Mouse (Mus musculus) embryonic stem cell, embryonic (primary cell): ENCODE measurements at regions not wholly inside any gene's neighbourhood (a gene's known extent, or its start where the extent isn't known, plus 50 kb on each side); places are given as distances from the start of the nearest gene placed in this dataset.

Experiments
- CTCF ChIA-PET, 4 experiments: fragments of 300-600 bp in 2 of 4; fragments of 350-600 bp in 2 of 4; sonication (Branson Sonifier 250); formaldehyde crosslinking; loops; one replicate each; lab custom pipeline; 2022; ENCODE audit warnings: inconsistent platforms in 2 of 4; lab: Charles Lee
- POLR2A ChIA-PET, 4 experiments: fragments of 300-600 bp in 2 of 4; fragments of 350-600 bp in 2 of 4; sonication (Branson Sonifier 250); formaldehyde crosslinking; loops; one replicate each; lab custom pipeline; 2022; ENCODE audit warnings: antibody characterized with exemption in 4 of 4, inconsistent platforms in 1 of 4; lab: Charles Lee

- POLR2A ChIA-PET, result no interaction called here
Observed at GRCm38 (mm10) chr1:183600466-183600865, 182.5 kb downstream of the Hhipl2 start.

DNA sequence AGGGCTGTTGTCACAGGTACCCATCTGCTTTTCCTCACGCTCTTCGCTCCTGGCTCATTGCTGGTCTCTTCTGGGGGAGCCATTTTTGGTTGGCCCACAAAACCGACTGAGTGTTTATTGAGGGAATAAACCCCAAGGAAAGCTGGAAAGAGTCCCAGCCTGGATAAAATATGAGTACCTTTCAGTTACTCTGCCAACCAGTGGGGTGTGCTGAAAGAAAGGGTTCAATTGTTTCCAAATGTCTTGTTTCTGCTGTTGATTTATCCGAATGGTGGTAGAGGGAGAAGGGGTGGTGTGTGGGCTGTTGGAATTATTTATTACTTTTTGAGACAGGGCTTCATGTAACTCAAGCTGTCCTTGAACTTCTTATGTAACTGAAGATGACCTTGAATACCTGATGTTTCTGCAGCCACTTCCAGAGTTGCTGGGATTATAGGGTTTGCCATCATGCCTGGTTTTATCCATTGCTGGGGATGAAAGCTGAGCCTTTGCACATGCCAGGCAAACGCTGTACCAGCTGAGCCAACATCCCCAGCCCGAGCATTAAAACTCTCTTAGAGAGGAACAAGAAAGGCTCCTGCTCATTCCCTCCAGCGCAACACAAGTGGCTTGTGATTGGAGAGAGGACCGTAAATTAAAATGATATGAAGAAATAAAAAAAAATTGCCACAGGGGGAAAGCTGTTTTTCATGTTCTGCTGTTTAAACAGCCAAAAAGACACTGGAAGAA is 194.1 kb downstream of the Hhipl2 start:
- POLR2A ChIA-PET, result no interaction called here
- CTCF ChIA-PET, result no interaction called here

More at GRCm38 (mm10) chr1:183600466-183600865, 182.5 kb downstream of the Hhipl2 start:
- CTCF ChIA-PET, result interaction anchor here in 1 of 4 experiments (0.6 kb wide), 1 partner anchor 778 kb away, joined by 3 read pairs; no protein-coding TSS in a partner anchor

- POLR2A ChIA-PET, result no interaction called here
- CTCF ChIA-PET, result interaction anchor here in 1 of 4 experiments (0.6 kb wide), 1 partner anchor 20 kb away, joined by 3 read pairs; no protein-coding TSS in a partner anchor
Observed at GRCm38 (mm10) chr1:183619451-183620059, 201.5 kb downstream of the Hhipl2 start.

DNA sequence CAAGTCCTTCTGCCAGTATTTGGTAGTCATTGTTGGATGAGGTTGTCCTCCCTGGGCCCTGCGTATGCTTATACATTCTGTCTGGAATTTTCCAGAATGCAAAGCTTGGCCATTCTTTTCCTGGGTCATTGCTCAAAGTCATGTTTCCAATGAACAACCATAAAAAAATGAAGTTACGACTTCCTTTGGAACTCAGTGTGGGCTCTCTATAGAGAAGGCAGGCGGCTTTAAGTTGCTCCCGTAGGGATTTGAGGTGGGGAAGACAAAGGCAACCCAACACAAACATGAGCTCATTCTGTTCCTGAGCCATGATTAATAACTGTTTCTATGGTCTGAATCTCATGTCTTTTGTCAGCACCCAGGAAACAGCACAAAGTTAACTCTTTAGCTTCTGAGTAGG is 204.3 kb downstream of the Hhipl2 start:
- CTCF ChIA-PET, result interaction anchor here in 1 of 4 experiments (0.7 to 0.8 kb wide), 2 partner anchors 13 to 220 kb away, joined by 4 to 13 read pairs; no protein-coding TSS in a partner anchor
- POLR2A ChIA-PET, result no interaction called here

- POLR2A ChIA-PET, result no interaction called here
- CTCF ChIA-PET, result no interaction called here
Observed at GRCm38 (mm10) chr1:183624266-183624665, 206.3 kb downstream of the Hhipl2 start.

- ChIA-PET CTCF (no interaction called here), POLR2A (no interaction called here)
Observed at GRCm38 (mm10) chr1:183633810-183634209, 215.8 kb downstream of the Hhipl2 start.

DNA sequence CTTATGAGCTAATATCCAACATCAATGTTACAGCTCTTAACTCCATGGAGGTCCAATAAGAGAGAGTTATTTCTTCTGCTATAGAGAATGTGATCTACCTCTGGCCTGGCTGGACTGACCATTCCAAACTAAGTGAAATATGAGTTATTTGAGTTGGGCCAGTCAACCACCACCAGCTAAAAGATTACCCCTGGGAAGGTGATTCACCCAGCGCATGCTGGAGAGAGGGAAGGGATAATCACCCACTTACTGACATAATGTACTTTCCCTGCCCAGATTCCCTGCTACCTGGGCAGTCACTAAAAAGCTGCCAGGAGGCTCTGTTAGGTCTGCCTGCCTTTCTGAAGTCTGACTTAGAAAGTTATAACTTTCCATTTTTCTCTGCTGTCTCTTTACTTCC is 216.8 kb downstream of the Hhipl2 start:
- CTCF ChIA-PET, result no interaction called here
- POLR2A ChIA-PET, result no interaction called here

DNA sequence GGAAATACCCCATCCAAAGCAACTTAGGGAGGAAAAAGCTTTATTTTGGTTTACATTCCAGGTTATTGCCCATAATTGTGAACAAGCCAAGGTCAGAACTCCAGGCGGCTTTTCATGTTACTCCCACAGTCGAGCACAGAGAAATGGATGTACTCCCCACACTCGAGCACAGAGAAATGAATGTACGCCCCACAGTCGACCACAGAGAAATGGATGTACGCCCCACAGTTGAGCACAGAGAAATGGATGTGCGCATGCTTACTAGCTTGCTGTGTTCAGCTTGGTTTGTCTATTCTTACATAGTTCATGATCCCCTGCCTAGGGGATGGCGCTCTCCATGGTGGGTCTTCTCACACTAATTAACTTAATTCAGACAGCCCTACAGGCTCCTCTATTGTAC is 219.2 kb downstream of the Hhipl2 start:
- POLR2A ChIA-PET, result no interaction called here
- CTCF ChIA-PET, result no interaction called here

GRCm38 (mm10) chr1:183639332-183639731 is 221.3 kb downstream of the Hhipl2 start:
- CTCF ChIA-PET, result interaction anchor here in 2 of 4 experiments (0.7 to 0.8 kb wide), 2 partner anchors 19 to 81 kb away, joined by 3 to 10 read pairs; no protein-coding TSS in a partner anchor
- POLR2A ChIA-PET, result no interaction called here

- POLR2A ChIA-PET, result no interaction called here
- CTCF ChIA-PET, result no interaction called here
Observed at GRCm38 (mm10) chr1:183640568-183640967, 222.6 kb downstream of the Hhipl2 start.

DNA sequence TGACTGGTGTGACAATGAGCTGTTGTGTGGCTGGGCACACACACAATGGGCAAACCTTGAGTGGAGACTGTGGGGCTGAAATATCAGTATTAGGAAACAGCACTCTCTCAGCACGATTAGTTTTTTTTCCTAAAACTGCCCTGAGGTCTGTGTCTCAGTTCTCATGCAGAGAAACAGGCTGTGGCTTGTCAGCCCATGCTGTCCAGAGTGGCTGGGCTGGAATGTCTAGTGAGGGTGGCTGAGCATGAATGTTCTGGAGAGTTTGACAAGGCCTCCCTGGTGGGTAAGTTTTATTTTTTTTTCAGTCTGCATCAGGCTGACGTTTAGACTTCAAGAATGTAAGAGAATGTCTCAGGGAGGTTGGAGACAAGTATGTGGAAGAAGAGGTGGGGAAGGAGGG is 226.0 kb downstream of the Hhipl2 start:
- POLR2A ChIA-PET, result no interaction called here

DNA sequence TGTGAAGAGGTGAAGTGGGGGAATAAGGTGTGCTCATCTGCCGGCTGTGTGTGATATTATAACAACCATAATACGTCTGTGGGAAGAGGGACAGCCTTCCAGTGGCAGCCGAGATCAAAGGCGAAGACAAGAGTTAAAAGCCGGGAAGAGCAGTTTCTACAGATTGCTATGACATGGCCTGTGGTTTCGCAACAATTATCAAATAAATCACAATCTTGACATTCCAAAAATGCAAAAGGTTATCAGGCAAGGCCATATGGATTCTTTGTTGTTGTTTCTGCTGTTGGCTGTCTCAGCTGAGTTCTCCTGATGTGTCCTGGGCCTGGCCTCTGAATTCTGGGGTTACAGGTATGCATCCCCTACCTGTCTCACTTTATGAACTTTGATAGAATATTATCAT is 235.9 kb downstream of the Hhipl2 start:
- ChIA-PET POLR2A (no interaction called here), CTCF (no interaction called here)

More for the DNA sequence above, 226.0 kb downstream of the Hhipl2 start:
- CTCF ChIA-PET, result no interaction called here

DNA sequence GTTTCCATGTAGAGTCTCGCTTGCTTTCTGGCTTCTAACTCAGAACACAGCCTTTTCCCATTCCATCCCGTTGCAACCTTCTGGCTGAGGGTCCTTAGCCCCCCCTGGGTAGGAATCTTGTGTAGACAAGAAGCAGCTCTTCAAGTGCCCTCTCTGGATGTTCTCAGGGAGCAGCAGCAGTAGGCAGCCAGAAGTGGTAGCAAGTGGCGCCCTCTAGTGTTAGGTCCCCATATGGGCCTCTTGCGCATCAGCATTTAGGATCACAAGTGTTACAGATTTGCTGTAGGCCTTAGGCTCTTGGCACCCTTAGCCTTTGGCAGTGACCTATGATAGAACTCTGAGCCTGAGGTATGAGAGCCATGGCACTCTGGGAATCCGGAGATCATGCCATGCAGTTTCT is 239.0 kb downstream of the Hhipl2 start:
- ChIA-PET POLR2A (no interaction called here), CTCF (interaction anchor here (0.5 to 3.8 kb wide), 9 partner anchors 9 to 1507 kb away, joined by 3 to 32 read pairs (median 3); no protein-coding TSS in a partner anchor)

DNA sequence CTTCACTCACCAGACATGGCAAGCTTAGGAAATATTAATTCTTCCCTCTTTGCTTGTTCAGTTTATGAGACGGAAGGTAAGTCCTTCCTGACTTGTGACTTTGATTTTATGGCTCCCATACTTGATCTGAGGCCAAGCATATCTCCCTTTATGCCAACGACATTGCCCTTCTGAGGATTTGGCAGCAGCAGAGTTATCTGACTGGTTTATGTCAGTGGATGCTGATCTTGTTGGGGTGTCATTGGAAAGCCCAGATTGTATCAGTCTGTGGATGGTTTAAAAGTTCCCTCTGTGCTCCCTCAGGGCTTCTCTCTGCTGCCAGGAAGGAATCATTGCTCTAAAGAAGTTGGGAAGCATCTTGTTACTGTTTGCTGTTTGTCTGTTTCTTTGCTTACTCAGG is 242.5 kb downstream of the Hhipl2 start:
- CTCF ChIA-PET, result no interaction called here
- POLR2A ChIA-PET, result no interaction called here

- ChIA-PET CTCF (no interaction called here), POLR2A (no interaction called here)
Observed at GRCm38 (mm10) chr1:183662369-183663043, 244.5 kb downstream of the Hhipl2 start.

- ChIA-PET POLR2A (no interaction called here), CTCF (no interaction called here)
Observed at GRCm38 (mm10) chr1:183669271-183669670, 251.3 kb downstream of the Hhipl2 start.

- ChIA-PET CTCF (no interaction called here), POLR2A (no interaction called here)
Observed at GRCm38 (mm10) chr1:183669674-183670073, 251.7 kb downstream of the Hhipl2 start.

DNA sequence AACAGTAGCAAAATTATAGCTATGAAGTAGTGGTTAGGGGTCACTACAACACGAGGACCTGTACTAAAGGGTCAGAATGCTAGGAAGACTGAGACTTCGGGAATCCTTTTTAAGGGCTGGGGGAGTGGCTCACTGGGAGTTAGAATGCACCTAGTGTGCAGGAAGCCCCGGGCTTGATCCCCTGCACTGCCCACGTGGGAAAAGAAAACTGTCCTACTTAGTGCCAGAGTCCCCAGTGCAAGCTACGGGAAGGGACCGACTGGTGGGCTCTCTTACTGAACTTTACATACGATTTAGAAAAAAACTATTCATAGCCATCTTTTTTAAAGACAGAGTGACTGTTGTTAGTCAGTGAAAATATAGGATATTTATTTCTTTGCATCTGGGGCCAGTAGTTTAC is 252.5 kb downstream of the Hhipl2 start:
- CTCF ChIA-PET, result interaction anchor here in 1 of 4 experiments (0.6 kb wide), 1 partner anchor 565 kb away, joined by 3 read pairs; no protein-coding TSS in a partner anchor
- POLR2A ChIA-PET, result interaction anchor here in 1 of 4 experiments (0.6 kb wide), 2 partner anchors 603 to 1183 kb away, joined by 3 to 4 read pairs; no protein-coding TSS in a partner anchor

DNA sequence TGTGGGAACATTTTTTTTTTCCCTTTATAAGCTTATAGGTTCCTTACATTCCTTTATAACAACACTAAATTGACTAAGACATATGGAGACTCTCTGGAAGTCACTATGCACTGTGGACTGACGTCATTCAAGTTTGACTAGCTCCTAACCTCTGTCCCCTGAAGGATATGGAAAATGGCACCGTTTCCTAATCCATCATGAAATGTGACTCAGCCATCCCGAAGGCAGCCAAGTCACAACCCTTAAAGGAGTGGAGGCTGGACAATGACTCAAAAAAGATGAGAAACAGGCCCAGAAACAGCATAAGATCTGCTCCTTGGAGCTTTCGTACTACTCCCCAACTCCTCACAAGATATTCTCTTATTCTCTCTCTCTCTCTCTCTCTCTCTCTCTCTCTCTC is 253.5 kb downstream of the Hhipl2 start:
- POLR2A ChIA-PET, result interaction anchor here in 2 of 4 experiments (0.6 kb wide), 2 partner anchors 539 to 1227 kb away, joined by 3 to 4 read pairs; no protein-coding TSS in a partner anchor
- CTCF ChIA-PET, result interaction anchor here in 1 of 4 experiments (1.2 kb wide), 1 partner anchor 28 kb away, joined by 3 read pairs; no protein-coding TSS in a partner anchor

DNA sequence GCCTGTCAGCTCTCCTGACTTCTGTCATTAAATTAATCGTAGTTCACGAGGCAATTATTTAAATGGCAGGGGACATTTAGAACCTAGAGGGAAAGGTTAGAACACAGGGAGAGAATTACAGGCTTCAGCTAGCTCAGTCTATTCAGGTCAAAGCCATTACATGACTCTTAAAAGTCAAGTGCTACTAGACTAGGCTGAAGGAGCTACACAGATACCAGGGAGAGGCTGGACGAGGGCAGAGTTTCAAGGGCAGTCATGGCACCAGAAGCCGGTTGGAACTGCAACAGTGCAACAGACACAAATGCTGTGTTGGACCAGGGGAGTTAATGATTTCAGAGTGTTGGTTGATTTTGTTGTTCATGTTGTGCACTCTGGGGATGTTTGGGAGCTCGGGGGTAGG is 254.5 kb downstream of the Hhipl2 start:
- CTCF ChIA-PET, result interaction anchor here in 1 of 4 experiments (1.2 kb wide), 1 partner anchor 27 kb away, joined by 3 read pairs; no protein-coding TSS in a partner anchor
- POLR2A ChIA-PET, result no interaction called here
